Mouse (Mus musculus) embryonic fibroblast, embryonic 13.5 days (primary cell): Measurements from ENCODE around the gene Aip.

Experiments
- CTCF ChIP-seq: IDR thresholded peaks from 2 replicates; pipeline ENCODE4 v1.5.1; 2011; ENCODE audit warnings: mild to moderate bottlenecking, control low read depth, low read length, moderate library complexity, borderline replicate concordance; ENCODE audit not compliant: insufficient read depth
- POLR2A ChIP-seq: IDR thresholded peaks from 2 replicates; pipeline ENCODE4 v1.6.1; 2011; ENCODE audit warnings: low read depth, mild to moderate bottlenecking, control low read depth, low read length, moderate library complexity

- TF ChIP-seq CTCF (no peak), POLR2A (no peak)
Observed at GRCm38 (mm10) chr19:4147782-4148490, 22.3 kb upstream of the Aip start.
